ENCODE assay signal across 19 mouse cellular contexts in genomic region chr11:3492748-3493147, GRCm38 (mm10). TPM values are rescaled to one million over a fixed set of nuclear protein-coding genes. Genes with fewer than 3 reads are reported as not detected.
"Had no signal": no experiment of that assay in that cellular context is flagged by ENCODE, and none has a peak within 500 bp of the region (broad histone marks: within the 10 kb centered on the region; RNA-seq: fewer than 3 reads in every experiment).

No protein-coding gene starts in this region.

- H3K36me3 ChIP-seq: kidney, embryonic 15.5 days; limb, embryonic 10.5 days; limb, embryonic 13.5 days; liver, embryonic 13.5 days; midbrain, embryonic 10.5 days; midbrain, embryonic 13.5 days had no signal

- H3K4me1 ChIP-seq: midbrain, embryonic 13.5 days had no signal

- H3K27ac ChIP-seq: kidney, embryonic 15.5 days; limb, embryonic 10.5 days; limb, embryonic 13.5 days; liver, embryonic 13.5 days; midbrain, embryonic 10.5 days; midbrain, embryonic 13.5 days had no signal

- ATAC-seq: midbrain, embryonic 13.5 days; midbrain, embryonic 16.5 days had no signal

- H3K4me3 ChIP-seq: kidney, embryonic 15.5 days; limb, embryonic 10.5 days; limb, embryonic 13.5 days; liver, embryonic 13.5 days; megakaryocyte, embryonic 14.5 days; midbrain, embryonic 10.5 days; midbrain, embryonic 13.5 days had no signal

- H3K9me3 ChIP-seq: kidney, embryonic 15.5 days; limb, embryonic 10.5 days; limb, embryonic 13.5 days; liver, embryonic 13.5 days; megakaryocyte, embryonic 14.5 days; midbrain, embryonic 10.5 days; midbrain, embryonic 13.5 days had no signal

- H3K27me3 ChIP-seq: kidney, embryonic 15.5 days; limb, embryonic 13.5 days; liver, embryonic 13.5 days; midbrain, embryonic 13.5 days had no signal

- DNase-seq: kidney, adult 8-10 months; kidney, postnatal 10 days; kidney, postnatal 36 days; layer of hippocampus, adult 9-11 months; liver, embryonic 13.5 days; lung, embryonic 14.5 days; right cerebral cortex, adult 18-20 months; right cerebral cortex, postnatal 14 days; thymus, adult 2 months; thymus, postnatal 14 days; thymus, postnatal 4 days had no signal

- H3K9ac ChIP-seq: kidney, embryonic 15.5 days; limb, embryonic 13.5 days; liver, embryonic 13.5 days; lung, embryonic 14.5 days; midbrain, embryonic 13.5 days had no signal

- H3K4me2 ChIP-seq: kidney, embryonic 15.5 days; limb, embryonic 13.5 days; liver, embryonic 13.5 days; lung, embryonic 14.5 days; midbrain, embryonic 13.5 days had no signal

RNA-seq across cellular contexts. Expression of gene Pla2g3, which starts 4.7 kb away (rescaled TPM):
- total RNA-seq: liver, adult 2 months had no signal

RNA-seq across cellular contexts. Expression of gene Inpp5j, which starts 11.9 kb away (rescaled TPM):
- total RNA-seq: liver, adult 2 months had no signal
